Mouse (Mus musculus): Measurements from ENCODE around the gene Pomc. TPM values are rescaled to one million over a fixed set of nuclear protein-coding genes. Genes with fewer than 3 reads are reported as not detected.
"Not testable (repeated sequence)": the region's sequence is repeated elsewhere in the genome, so short reads cannot be mapped to it uniquely, and the experiment has no call there.

Pomc gene
- total RNA-seq (2021), result not detected
- long read RNA-seq, experiment 1, partial matches to known transcripts, result 0 of 1 reads
- long read RNA-seq, experiment 1, other reads (novel, unspliced or antisense), result 1 of 1 reads
- long read RNA-seq, experiment 2, partial matches to known transcripts, result 0 of 1 reads
- long read RNA-seq, experiment 2, other reads (novel, unspliced or antisense), result 1 of 1 reads

DNA sequence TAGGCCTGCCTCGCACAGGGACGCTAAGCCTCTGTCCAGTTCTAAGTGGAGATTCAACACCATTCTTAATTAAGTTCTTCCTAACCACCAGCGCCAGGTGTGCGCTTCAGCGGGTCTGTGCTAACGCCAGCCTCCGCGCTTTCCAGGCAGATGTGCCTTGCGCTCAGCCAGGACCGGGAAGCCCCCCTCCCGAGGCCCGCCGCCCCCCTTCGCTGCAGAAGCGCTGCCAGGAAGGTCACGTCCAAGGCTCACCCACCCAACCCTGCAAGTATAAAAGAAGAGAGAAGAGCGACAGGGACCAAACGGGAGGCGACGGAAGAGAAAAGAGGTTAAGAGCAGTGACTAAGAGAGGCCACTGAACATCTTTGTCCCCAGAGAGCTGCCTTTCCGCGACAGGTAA lies at the start of gene Pomc:
Gene Pomc (plus strand): TSS at position 301 of the 400 bp plus-strand sequence.
- no peak for DNase-seq
- intact Hi-C loops (cut with DNase I), result no loop called here

DNA sequence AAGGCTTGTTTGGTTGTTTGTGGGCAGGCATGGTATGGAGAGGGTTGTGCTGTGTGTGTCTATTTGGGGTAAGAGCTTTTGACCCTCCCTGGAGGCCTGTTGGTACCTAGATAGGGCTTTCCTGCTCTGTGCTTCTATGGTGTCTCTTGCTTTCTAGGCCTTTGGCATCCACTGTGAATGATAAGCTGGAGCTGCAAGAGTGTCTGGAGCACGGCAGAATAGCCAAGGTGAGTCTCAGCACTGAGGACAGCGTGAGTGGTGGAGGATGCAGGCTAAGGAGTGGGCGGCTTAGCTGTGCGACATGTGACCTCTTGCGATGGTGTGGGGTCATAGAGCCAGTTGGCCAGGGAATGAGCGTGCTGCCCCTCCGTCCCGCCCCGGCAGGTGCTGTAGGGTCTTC lies 49.3 kb upstream of the Pomc start:
- no peak for DNase-seq
- intact Hi-C loops (cut with DNase I), result no loop called here

DNA sequence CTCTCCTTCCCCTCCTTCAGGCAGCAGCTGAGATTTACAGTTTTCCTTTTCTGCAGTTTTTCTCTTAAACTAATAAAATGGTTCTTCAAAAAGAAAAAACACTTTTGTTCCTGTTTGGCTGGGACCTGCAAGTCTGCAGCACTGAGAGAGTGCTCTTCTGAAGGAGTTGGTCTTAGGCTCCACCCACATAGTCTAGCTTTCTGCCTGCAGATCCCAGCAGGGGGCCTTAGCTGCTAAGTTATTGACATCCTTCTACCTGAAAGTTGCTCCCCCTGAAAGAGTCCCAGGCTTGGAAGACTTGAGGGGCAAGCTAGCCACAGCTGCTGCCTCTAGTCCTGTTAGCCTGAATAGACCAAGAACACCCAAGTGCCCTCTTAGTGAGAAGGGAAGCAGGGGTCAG lies 48.4 kb upstream of the Pomc start:
- DNase-seq, result no peak
- intact Hi-C loops (cut with DNase I), result no loop called here

DNA sequence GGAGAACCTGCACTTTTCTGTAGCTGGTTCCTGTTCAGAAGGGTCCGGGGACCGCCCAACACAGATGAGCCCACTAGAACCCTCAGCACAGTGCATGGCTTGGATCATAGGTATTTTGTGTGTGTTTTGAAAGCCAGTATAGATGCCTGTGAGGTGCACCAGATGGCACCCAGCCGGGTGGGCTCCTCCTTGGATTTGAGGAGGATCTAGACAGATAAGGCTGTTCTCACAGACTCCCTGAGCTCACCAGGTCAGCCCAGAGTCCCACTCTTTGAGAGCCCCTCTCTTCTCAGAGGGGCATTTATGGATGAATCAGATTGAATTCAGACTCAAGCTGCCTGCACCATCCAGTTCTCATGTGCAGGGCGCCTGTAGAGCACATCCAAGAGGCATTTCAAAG lies 47.7 kb upstream of the Pomc start:
- intact Hi-C loops (cut with DNase I), result no loop called here
- DNase-seq, result no peak

DNA sequence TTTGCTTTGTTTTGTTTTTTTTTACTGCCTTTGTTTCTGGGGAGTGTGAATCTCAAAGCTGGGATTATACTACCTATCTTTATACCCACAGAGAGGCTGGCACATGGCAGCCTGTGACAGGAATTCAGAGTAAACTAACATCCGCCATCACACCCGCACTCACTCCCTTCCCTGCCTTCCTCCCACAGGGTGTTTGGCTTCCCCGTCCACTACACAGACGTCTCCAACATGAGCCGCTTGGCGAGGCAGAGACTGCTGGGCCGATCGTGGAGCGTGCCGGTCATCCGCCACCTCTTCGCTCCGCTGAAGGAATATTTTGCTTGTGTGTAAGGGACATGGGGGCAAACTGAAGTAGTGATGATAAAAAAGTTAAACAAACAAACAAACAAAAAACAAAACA lies 47.3 kb upstream of the Pomc start:
- intact Hi-C loops (cut with DNase I), result no loop called here
- DNase-seq, result no peak

DNA sequence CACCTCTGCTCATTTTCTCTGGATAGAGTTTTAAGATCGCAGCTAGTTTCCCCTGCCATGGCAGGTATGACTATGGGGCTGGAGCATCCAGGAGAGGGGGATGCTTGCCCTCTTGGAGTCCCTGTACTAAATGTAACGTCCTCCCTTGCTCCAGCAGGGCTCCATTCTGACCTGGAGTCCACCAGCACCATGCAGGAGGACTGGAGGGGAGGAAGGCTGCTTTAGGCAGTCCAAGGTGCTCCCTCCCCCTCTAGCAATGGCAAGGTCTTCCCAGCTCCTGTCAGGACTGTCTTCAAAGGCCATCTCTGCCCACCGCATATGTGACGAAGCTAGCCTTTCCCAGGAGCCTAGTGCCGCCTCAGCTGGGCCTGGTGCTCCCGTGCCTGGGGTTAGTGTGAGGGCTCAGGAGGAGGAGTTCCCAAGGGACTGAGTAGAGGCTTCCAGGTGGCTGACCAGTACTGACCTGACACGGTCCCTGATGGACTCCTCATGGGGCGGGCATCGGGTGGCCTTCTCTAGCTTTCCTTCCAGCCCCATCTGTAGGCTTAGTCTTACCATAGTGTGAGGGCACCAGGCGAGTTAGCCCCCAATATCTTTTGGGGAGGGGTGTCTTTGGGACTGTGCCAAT lies 44.2 kb upstream of the Pomc start:
- intact Hi-C loops (cut with DNase I), result no loop called here
- DNase-seq, result no peak

DNA sequence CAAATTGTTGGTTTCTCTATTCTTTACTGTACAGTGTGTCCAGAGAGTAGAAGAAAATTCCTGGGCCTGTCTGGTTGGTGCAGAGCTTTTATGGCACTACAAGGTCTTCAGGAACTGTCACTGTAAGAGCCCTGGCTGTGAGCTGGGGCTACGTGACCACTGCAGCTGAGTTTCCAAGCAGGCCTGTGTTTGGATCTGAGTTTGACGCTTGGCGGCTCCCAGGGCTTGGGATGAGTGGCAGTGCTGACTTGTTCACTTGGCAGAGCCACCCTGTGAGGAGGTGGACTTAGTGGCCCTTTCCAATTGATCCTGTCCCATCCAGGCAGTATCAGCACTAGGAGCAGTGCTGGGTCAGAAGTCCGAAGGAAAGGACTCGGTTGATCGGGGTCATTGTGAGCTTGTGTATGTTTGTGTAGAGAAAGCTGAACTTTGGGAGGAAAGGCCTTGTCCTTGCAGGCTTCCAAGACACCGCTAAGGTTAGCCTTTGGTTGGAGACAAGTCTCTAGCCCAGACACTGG lies 42.9 kb upstream of the Pomc start:
- intact Hi-C loops (cut with DNase I), result no loop called here
- DNase-seq, result no peak

DNA sequence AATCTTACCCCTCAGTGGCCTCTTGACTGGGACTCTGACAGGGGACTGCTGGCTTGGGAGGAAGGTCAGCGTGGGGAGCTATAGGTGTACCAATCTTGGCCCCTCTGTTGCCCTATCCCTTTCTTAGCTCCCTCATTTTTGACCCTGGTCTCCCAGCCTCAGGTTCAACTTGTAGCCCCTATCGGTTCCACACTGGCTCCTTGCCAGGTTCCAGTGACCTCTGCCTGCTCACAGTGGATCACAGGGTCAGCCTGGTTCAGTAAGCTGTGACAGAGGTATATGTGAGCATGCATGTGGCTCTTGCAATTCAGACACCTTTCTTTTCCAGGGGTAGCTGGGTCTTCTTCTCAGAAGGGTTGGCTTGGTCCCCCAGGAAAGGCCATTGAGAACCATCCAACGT lies 38.9 kb upstream of the Pomc start:
- intact Hi-C loops (cut with DNase I), result no loop called here
- no peak for DNase-seq

DNA sequence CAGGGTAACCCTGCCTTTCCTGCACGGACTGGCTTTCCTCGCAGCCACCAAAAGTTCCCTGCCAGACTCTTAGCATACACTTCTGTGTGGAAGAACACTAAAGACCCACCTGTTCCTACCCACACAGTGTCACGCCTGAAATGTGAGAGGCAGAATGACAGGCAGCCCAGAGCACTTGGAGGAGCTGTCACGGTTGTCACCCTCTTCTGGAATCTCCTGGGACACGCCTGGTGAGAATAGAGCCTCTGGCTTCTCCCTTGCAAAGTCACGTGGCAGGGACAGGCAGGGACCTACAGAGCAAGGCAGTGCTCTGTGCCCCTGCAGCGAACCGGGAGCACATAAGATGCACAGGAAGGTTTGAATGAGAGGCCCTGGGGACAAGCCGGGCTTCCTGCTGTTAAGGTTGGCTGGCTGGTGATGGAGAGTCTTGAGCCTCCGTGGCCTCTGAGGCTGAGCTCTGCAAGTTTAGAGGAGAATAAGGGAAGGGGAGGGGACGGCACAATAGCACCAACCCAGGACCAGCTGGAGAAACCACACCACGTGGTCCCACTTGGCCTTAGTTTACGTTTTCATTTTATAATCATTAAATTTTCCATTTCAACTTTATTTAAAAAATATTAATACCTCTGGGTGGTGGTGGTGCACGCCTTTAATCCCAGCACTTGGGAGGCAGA lies 36.9 kb upstream of the Pomc start:
- intact Hi-C loops (cut with DNase I), result no loop called here
- DNase-seq, result no peak

DNA sequence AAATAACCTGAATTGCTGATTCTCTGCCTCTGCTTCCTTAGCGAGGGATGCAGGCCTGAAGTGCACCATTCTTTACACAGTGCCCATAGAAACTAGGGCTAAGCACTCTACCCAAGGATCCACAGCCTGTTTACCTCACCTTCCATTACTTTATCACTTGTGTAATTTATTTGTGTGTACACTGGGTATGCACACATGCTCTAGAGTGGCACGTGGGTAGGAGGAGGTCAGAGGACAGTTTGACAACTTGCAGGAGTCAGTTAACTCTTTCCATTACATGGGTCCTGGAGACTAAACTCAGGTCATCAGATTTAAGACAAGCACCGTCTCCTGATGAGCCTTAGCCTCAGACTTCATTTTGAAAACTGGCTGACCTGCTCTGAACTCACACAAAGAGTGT lies 36.2 kb upstream of the Pomc start:
- DNase-seq, result no peak
- intact Hi-C loops (cut with DNase I), result no loop called here

DNA sequence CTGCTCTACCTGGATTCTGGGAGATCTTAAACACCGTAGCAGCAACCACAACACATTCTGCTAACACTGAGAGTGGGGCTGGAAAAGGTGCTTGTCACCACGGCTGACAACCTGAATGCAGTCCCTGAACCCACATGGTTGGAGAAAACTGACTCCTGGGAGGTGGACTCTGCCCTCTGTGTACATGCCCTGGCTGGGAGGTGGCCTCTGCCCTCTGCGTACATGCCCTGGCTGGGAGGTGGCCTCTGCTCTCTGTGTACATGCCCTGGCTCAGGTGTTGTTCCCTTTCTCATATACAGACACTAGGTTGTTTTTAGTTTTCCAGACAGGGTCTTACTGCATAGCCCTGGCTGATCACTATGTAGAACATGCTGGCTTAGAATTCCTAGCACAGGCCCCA lies 35.3 kb upstream of the Pomc start:
- intact Hi-C loops (cut with DNase I), result no loop called here
- no peak for DNase-seq

DNA sequence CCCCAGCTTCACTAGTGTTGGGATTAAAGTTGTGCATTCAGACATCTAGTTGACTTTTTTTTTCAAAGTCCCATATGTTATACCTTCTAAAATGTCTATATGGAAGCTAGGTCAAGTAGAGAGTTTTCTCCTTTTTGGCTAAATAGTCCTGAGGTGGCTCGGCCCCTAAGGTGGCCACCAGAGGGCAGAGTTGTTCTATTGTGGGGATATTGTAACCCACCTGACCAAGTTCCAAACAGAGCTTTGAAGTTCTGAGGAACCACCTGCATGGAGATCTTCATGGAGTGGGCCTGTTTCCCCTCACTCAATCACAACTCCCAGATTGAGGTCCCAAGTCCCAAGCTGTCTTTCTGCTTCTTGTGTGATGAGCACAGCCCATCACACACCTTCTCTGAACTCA lies 28.6 kb upstream of the Pomc start:
- intact Hi-C loops (cut with DNase I), result loop anchor here (2.0 to 10.0 kb wide), 4 partner anchors 57 to 281 kb away; no protein-coding TSS in a partner anchor
- peak; percentile 35 to 47 for DNase-seq

DNA sequence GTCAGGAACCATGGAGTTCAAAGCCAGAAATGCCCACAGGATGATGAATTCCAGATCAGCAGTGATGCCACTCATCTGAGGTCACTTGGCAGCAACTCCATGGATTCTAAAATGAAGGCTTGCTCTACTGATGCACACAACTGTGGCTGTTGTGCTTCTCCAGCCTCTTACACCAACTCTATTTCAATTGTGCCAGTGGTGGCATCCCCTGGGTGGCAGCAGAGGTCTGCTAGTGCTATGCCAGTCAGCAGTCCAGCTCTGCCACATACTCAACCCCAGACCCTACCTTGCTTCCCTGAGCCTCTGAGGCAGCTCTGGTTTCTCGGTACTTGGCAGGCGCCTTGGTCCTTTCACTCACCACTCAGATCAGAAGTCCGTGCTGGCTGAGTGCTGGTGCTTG lies 25.9 kb upstream of the Pomc start:
- no peak for DNase-seq
- intact Hi-C loops (cut with DNase I), result loop anchor here (5.0 to 10.0 kb wide), 2 partner anchors 264 to 278 kb away; no protein-coding TSS in a partner anchor

DNA sequence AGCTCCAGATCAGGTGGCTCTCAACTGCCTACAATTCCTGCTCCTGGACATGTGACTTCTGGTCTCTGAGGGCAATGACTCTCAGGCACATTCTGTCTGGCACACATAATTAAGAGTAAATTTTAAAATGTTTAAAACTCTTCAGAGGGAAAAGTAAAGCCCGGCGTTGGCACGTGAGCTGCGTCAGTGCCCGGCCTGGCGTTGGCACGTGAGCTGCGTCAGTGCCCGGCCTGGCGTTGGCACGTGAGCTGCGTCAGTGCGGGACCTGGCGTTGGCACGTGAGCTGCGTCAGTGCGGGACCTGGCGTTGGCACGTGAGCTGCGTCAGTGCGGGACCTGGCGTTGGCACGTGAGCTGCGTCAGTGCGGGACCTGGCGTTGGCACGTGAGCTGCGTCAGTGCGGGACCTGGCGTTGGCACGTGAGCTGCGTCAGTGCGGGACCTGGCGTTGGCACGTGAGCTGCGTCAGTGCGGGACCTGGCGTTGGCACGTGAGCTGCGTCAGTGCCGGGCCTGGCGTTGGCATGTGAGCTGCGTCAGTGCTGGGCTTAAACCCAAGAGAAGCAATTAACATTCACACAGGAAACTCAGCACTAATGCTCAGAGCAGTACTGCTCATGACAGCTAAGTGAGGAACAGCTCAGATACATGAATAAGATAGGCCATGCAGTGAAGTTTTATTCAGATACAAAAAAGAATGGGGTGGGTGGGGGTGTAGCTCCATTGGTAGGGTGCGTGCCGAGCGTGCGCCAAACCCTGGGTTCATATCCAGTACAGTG lies 24.5 kb upstream of the Pomc start:
- intact Hi-C loops (cut with DNase I); DNase-seq: not testable (repeated sequence)

DNA sequence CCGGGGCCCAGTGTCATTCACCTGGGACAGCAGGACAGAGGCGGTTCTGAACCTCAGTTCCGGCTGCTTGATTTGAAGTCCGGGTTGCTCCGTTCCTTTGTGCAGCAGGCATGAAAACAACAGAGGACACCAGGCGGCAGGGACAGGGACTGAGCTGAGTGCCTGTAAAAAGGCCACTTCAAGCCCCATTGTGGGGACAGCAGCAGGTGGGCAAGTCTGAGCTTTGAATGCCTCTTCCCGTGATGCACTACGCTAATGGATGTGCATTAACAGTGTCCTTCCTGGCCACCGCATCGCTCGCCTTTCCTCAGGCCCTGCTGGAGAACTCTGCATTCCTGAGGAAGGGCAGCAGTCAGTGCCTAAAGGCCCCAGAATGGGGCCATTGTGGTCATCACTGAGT lies 12.7 kb upstream of the Pomc start:
- intact Hi-C loops (cut with DNase I), result no loop called here
- no peak for DNase-seq

DNA sequence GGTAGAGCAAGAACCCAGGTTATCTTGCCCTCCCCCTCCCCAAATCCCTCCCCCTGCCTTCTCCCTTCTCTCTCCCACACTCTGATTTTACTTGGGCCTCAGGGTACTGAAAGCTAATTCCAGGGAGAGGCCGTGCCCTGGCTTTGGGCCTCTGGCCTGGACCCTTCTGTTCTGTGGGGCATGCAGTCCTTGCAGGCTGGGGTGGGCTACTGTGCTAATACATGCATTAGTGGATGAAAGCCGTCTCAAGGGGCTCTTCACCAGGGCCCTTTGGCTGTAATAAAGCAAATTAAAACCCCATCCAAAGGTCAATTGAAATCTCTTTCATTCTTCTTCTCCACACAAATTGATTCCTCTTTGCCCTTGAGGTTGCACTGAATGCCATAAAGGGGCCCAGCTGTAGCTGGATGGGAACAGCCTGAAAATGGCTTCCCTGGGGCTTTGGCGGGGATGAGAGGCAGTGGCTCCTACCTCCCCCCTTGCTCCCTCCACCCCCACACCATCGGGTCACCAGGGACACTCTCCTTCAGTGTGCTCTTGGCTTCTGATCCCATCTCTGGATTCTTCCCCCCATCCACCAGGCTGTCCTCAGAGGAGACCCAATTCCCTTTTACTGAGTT lies 10.2 kb upstream of the Pomc start:
- no peak for DNase-seq
- intact Hi-C loops (cut with DNase I), result no loop called here

DNA sequence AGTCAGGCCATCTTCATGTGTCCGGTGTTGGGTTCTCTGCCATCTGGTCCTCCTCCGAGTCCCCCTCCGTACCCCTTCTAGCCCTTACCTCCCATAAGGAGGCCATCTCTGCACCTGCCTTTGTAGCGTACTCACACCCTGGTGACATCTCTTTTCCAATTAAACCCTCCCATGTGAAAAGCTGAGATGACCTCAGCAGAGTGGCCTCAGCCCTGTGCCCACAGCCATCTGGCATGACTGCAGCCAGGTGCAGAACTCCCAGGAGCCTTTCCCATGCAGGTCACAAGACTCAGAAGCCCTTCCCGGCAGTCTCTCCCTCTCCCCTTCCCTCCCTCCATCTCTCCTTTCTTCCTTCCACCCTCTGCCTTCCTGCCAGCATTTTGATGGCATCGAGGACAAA lies 7.2 kb upstream of the Pomc start:
- no peak for DNase-seq
- intact Hi-C loops (cut with DNase I), result no loop called here

DNA sequence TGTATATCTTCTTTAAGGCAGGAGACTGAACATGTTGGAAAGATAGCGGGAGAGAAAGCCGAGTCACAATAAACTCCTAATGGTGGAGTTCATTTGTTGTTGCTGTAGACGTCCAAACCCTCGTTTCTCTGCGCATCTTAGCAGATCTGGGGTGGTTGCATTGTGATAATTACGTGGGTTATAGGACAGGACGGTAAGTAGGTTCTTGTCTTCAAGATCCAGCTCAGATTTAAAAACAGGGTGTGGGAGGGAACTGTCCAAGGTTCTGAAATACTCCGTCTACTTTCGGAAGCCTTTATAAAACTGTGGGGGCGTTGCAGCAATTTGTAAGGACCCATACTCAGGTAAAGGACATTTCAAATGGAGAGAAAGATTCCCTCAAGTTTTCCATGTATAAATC lies 620 bp downstream of the Pomc start:
- intact Hi-C loops (cut with DNase I), result no loop called here
- no peak for DNase-seq

DNA sequence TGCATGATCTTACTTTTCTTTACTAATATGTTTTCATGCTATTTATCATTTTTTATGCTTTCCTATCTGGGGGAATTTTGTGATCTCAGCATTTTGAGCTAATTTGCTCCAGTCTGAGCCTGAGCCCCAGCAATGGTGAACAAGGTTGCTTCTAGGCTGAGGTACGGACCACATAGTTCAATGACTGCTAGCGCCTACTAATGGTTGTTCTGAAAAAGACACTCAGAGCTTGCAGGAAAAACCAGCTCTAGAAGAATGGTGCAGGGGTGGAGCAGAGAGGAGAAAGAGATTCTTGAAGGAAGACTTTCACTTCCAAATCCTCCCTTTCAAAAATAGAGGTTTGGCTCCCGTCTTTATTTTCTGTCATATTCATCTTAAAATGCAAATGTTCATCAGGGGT lies 1.6 kb downstream of the Pomc start:
- no peak for DNase-seq

DNA sequence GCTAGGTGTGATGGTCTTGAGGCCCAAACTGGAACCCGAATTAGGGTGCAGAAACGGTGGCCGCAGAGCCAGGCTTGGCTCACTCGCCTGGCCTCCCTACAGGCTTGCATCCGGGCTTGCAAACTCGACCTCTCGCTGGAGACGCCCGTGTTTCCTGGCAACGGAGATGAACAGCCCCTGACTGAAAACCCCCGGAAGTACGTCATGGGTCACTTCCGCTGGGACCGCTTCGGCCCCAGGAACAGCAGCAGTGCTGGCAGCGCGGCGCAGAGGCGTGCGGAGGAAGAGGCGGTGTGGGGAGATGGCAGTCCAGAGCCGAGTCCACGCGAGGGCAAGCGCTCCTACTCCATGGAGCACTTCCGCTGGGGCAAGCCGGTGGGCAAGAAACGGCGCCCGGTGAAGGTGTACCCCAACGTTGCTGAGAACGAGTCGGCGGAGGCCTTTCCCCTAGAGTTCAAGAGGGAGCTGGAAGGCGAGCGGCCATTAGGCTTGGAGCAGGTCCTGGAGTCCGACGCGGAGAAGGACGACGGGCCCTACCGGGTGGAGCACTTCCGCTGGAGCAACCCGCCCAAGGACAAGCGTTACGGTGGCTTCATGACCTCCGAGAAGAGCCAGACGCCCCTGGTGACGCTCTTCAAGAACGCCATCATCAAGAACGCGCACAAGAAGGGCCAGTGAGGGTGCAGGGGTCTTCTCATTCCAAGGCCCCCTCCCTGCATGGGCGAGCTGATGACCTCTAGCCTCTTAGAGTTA lies 5.2 kb downstream of the Pomc start:
- peak; percentile 74 to 77 for DNase-seq
- intact Hi-C loops (cut with DNase I), result no loop called here

More for the DNA sequence above, 1.6 kb downstream of the Pomc start:
- intact Hi-C loops (cut with DNase I), result no loop called here
